Mouse (Mus musculus) c-Kit-positive CD71-positive TER-119-negative erythroid progenitor cells, embryonic 14.5 days (primary cell): ENCODE results near the gene Tuba1b.
"Not testable (repeated sequence)": the region's sequence is repeated elsewhere in the genome, so short reads cannot be mapped to it uniquely, and the experiment has no call there.

ENCODE experiments used
- DNase-seq: peaks from one replicate; pipeline ENCODE4 v3.0.0-alpha.2; 2013; ENCODE audit warnings: low read depth

Tuba1b gene

GRCm38 (mm10) chr15:98954425-98955253 lies 20.3 kb upstream of the Tuba1b start:
- DNase-seq = no peak

GRCm38 (mm10) chr15:98953401-98954356 lies 19.3 kb upstream of the Tuba1b start, which contains the start of the genes Gm49450 and Tuba1a:
Gene Gm49450, minus strand, starts transcription at chr15:98953551.
Gene Tuba1a, minus strand, starts transcription at chr15:98953703.
- peak; percentile 48 for DNase-seq

- no peak for DNase-seq
Measured at GRCm38 (mm10) chr15:98952751-98953400, 18.5 kb upstream of the Tuba1b start.

- DNase-seq = no peak
Measured at GRCm38 (mm10) chr15:98952063-98952455, 17.7 kb upstream of the Tuba1b start.

- DNase-seq = not testable (repeated sequence)
Measured at GRCm38 (mm10) chr15:98951122-98952062, 17.0 kb upstream of the Tuba1b start.

- DNase-seq = no peak
Measured at GRCm38 (mm10) chr15:98949607-98949892, 15.2 kb upstream of the Tuba1b start.

DNA sequence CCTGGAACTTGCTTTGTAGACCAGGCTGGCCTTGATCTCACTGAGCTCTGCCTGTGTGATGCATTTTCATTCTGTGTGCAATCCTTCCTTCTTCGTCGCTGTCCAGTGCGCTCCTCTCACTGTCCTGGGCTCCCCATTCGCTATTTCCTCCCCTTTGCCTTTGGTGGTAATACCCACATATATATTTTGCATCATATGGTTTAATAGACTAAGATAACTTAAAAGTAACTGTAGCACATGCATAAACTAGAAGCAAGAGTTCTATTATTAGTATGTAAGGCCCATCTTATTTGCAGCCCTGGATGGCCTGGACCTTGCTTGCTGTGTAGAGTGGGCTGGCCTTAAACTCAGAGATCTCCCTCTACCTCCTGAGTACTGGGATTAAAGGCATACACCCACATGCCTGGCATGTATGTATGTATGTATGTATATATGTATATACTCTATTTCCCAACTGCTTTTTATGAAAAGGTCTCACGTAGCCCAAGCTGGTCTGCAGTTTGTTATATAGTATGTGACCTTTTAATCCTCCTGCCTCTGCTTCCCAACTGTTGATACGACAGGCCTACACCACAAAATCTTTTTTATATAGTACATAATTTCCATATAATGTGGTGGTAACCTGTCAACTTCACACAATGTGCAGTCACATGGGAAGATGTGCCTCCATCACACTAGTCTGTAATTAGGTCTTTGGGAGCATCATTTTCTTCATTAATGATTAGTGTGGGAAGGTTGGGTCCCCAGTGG lies 14.7 kb upstream of the Tuba1b start:
- DNase-seq = no peak

GRCm38 (mm10) chr15:98948382-98948781 lies 14.0 kb upstream of the Tuba1b start:
- no peak for DNase-seq

DNA sequence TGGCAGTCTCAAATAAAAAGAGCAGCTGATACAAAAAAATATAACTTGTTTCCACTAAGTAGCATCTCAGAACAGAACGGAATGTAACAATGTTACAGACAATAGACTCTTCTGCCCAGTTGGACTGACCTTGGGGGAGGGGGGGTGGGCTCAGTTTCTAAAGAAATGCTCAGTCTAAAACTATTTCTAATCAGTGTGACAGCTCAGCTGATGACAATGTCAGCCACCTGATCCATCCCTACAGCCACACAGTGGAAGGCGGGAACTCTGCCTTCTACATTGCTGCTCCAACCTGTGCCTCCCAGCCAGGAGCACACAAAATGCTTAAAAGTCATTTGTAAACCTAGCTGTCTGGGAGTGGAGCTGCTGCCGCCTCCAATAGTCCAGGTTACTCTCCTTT lies 13.5 kb upstream of the Tuba1b start:
- DNase-seq = no peak

- no peak for DNase-seq
Measured at GRCm38 (mm10) chr15:98943133-98943532, 8.8 kb upstream of the Tuba1b start.

GRCm38 (mm10) chr15:98942081-98942480 lies 7.7 kb upstream of the Tuba1b start:
- DNase-seq = no peak

DNA sequence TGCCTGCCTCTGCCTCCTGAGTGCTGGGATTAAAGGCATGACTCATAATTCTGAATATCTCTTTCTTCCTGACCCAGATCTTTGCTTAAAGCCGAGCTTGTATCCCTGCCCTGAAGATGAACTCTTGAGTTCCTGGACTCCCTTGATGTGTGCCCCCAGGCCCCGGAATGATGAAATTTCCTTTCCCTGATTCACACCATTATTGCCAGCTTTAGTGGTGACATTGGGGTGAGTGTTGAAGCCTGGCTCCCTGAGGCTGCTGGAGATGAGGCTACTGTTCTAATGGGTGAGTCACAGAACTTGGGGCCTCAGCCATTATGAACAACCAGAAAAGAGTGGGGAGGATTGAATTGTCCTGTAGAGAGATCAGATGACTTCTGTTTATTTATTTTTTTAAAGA lies 7.2 kb upstream of the Tuba1b start:
- no peak for DNase-seq

GRCm38 (mm10) chr15:98940816-98941215 lies 6.5 kb upstream of the Tuba1b start:
- no peak for DNase-seq

GRCm38 (mm10) chr15:98933833-98934216 lies 540 bp downstream of the Tuba1b start:
- DNase-seq = peak; percentile 97

DNA sequence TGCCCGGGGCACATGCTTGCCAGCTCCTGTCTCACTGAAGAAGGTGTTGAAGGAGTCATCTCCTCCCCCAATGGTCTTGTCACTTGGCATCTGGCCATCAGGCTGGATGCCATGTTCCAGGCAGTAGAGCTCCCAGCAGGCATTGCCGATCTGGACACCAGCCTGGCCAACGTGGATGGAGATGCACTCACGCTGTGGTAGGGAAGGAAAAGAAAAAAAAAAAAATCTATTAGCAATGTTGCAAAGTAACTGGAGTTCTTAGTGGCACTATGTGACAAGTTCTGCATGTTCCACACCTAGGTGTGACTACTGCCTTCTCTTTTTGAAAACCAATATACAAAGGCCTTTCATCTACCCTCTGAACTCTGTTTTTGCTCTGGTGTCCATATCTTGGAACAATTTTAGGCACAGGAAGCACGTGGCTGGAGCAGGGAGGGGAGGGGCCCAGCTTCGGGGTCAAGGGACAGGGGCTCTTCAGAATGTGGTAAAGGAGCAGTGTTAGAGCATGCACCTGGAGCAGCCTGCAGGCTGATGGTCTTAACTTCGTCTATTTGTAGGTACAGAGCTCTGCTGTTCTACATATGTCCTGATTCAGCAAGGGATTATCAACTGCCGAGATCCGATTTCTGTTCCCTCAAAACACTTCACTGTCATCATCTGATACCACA lies 1.2 kb downstream of the Tuba1b start:
- not testable (repeated sequence) for DNase-seq

DNA sequence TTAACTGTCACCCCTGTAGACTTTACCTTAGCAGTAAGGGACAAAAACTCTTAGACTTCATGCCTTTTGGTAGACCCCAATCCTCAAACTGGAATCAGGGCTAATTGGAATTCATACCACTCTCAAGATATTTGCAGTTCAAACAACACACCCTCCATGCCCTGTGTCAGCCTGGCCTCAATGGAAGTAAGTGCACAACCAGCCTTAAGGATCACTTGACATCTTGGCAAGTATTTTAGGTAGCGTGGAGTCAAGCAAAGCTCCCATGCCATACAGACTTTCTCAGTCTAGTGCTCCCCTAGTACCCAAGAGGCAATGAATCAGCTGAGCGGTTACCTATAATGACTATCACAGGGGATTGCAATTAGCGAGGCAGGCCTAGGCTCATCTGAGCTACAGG lies 3.4 kb downstream of the Tuba1b start:
- DNase-seq = no peak

- DNase-seq = no peak
Measured at GRCm38 (mm10) chr15:98930017-98930734, 4.2 kb downstream of the Tuba1b start.

GRCm38 (mm10) chr15:98928598-98929240 lies 5.6 kb downstream of the Tuba1b start:
- DNase-seq = no peak

DNA sequence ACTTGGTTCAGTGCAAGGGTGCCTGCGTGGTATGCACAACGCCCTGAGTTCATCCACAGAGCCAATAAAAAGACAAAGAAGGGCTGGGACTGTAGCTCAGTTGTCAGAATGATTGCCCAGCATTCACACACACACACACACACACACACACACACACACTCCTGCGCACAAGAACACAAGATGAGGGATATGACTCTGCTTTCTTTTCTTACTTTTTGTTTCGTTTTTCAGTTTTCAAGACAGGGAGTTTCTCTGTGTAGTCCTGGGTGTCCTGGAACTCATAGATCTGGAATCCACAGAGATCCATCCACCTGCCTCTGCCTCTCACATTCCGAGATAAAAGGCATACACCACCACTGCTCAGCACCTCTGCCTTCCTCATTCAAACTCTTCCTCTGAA lies 6.8 kb downstream of the Tuba1b start:
- DNase-seq = no peak
